Mouse (Mus musculus) left cerebral cortex, adult 18-20 months (tissue): ENCODE data around the gene Neurl2. TPM values are rescaled to one million over a fixed set of nuclear protein-coding genes. Genes with fewer than 3 reads are reported as not detected.
"Not testable (repeated sequence)": the region's sequence is repeated elsewhere in the genome, so short reads cannot be mapped to it uniquely, and the experiment has no call there.

Experiments
- DNase-seq, 2 experiments: peaks; one replicate each; pipeline ENCODE4 v3.0.0; 2021 to 2022; ENCODE audit warnings: low spot score in 2 of 2, mixed read lengths in 1 of 2
- long read RNA-seq, 2 experiments: library from polyadenylated mRNA; stranded (forward); transcript quantifications; one replicate each; pipeline ENCODE4 v2.0.0; 2021
- total RNA-seq, 2 experiments: library from RNA; stranded (reverse); gene quantifications; 2 replicates each; pipeline ENCODE4 v1.2.3; 2021

Gene Neurl2
- 1 to 10 TPM; 3.1 TPM for total RNA-seq
- long read RNA-seq, experiment 1, partial matches to known transcripts: 0 of 4 reads
- long read RNA-seq, experiment 1, other reads (novel, unspliced or antisense): 0 of 4 reads
- long read RNA-seq, experiment 2: 0 reads

DNA sequence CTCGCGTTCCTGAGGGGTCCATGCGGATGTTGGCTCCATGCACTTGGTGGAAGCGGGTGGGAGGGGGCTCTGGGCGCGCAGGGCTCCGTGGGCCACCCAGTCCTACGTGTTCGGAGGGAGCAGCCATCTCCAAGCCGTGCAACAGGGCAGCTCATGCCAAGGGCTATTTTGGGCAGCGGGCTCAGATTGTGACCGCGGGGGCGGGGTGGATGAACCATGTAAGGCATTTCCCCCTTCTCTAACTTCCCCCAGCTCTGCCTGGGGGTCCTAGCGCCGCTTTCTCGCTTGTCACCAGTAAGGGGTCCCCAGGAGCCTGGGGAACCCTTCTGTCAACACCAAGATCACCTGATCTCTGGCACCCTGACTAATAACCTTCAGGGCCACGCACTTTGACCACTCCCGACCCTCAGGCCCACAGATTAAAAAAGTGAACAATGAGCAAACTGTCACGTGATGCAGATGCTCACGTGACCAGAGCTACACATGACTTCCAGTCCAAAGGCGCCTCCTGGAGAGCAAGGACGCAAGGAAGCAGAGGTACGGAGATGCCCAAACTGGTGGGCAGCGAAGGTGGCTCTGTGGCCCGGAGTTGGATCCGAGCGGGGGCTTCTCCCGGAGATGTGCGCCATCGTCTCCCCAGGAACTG is at the start of gene Neurl2:
Gene Neurl2 (minus strand): TSS at position 143 of the 646 bp plus-strand sequence.
- peak; percentile 87 to 88 for DNase-seq

DNA sequence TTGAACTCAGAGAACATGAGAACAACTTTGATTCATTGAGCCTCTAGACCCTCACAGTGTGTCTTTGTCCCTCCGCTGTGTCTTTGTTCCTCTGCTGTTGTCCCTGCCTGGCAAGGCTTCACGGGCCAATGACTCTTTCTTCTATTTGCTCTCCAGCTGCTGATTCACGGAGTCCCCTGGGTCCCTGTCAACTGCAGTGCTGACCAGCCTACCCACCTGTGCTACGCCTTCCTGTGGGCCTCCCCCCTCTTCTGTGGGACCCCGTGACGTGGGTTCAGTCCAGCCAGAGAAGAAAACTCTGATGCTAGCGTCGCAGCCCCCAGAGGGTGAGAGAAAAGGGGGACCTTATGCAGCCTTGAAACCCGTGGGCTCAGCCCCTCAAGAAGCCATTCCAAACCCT is 49.4 kb upstream of the Neurl2 start:
- no peak for DNase-seq

DNA sequence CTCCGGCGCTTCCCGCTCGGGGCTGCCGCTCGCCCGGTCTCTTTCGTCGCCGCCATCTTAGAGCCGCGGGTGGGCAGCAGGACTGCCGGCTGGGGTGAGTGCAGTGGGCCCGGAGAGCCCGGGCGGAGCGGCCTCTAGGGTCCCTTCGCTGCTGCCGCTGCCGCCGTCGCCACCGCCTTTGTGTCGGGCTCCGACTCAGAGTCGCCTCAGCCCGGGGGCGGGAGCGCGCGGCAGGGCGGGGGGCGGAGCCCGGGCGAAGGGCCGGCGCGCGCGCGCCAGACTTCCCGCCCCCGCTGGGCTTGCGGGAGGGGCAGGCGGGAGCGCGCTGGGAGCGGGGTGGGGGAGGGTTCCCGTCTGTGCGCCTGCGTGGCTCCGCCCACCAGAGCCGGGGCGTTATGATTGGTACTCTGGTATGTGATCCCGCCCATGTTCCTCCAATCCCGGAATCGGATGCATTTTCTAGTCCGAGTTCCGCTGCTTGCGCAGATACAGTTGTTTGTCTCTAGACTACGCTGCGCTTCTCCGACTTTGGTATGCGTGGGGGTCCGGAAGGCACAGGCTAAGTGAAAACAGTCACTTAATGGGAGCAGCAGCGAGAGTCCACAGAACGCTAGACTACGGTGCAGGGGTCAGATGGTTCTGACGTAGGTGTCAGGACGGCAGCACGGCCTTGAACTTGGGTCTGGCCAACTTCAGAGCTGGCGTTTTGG is 46.5 kb upstream of the Neurl2 start:
- DNase-seq: peak; percentile 92 to 94

DNA sequence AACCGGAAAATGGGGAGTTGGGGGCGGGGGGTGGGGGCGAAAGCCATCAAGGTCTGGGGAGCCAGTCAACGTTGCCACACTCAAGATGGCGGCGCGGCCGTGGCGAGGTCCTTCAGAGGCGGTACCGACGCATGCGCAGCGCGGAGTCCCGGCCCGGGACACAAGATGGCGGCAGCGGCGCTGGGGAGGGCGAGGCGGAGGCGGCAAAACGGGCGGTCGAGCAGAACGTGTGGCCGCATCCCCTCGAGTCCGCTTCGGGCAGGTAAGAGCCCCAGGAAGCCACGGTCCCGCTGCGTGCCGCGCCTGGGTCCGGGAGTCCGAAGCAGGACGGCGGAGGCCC is 45.9 kb upstream of the Neurl2 start, which contains the start of gene Pcif1:
Gene Pcif1 (plus strand): TSS at position 77 of the 340 bp plus-strand sequence.
- peak; percentile 88 to 92 for DNase-seq

DNA sequence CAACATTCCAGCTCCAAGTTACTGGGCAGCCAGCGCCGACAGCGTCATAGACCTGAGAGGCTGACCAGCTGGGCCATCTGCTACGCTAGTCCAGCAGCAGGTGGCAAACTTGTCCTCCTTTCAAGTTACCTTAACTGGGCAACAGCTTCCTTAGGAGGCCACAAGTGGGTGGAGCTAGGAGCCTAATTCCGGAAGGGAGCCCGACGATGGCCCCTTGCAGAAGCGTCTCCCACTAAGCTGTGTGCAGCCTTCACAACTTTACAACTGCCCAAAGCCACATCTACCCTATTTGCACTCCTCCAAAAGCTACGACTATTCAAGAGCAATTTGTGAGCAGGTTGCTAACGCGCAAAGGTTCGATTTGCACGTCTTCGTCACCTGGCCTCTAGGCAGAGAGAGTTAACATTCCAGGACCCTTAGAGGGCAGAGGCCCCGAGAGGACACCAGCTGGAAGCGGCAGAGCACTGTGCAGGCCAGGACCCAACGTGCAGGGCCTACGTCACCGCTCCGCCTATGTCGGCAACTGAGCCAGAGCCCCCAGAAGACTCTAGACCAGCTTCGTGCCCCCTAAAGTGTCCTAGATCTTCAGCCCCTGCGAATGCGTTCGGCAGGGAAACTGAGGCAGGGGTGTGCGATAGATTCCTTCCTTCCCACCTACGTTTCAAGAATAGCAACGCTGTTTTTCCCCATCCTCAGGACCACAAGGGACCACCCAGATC is 45.4 kb upstream of the Neurl2 start:
- peak in 1 of 2 experiments; percentile 34 for DNase-seq

DNA sequence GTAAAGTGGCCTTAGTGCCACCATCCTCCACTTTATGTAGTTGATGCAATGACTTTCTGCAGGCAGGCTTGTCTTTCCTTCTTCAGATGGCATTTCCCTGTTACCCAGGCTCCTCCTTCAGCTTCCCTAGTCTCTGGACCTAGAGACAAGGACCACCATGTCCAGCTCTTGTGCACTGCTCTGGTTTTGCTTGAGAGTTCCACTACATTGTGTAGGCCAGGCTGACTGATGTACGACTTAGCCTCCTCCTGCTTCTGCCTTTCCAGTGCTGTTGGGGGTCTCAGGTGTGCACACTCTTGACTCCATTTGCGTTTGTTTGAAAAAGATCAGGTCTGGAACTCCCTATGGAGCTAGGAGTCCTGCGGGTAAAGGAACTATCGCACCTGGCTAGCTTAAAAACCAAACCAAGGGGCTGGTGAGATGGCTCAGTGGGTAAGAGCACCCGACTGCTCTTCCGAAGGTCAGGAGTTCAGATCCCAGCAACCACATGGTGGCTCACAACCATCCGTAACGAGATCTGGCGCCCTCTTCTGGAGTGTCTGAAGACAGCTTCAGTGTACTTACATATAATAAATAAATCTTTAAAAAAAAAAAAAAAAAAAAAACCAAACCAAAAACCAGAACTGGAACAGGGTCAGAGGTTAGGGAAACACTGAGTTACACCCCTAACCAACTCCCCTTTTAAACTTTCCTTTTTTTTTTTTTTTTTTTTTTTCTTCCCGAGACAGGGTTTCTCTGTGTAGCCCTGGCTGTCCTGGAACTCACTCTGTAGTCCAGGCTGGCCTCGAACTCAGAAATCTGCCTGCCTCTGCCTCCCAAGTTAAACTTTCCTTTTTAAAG is 44.3 kb upstream of the Neurl2 start:
- not testable (repeated sequence) for DNase-seq

DNA sequence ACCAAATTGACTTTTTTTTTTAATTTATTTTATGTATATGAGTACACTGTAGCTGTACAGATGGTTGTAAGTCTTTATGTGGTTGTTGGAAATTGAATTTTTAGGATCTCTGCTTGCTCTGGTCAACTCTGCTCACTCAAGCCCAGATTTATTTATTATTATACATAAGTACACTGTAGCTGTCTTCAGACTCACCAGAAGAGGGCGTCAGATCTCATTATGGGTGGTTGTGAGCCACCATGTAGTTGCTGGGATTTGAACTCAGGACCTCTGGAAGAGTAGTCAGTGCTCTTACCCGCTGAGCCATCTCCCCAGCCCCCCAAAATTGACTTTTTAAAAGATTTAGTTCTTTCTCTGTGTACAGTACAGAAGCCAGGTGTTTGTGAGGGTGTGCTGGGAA is 42.4 kb upstream of the Neurl2 start:
- DNase-seq: not testable (repeated sequence)

DNA sequence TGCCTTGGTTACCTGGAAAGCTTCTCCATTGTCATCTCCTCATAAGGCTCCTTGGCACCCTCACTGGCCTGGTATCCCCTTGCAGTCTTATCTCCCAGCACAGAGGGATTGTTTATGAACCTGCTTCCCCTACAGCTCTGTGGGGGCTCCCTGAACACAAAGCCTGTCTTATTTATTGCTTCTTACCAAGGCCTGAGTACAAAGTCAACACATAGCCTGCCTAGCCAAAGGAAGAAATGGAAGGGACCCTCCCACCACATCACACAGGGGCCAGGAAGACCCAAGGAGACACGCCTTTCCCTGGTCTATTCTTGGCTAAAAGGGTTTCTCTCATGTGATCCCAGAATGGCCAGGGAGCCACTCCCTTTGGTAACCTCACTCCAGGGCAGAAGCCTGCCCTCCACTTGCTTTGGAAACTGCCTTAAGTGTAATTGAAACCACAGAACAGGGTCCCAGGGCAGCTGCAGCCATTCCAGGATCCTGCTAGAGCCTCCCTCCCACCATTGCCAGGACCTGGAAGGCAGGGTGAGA is 41.0 kb upstream of the Neurl2 start:
- DNase-seq: no peak

DNA sequence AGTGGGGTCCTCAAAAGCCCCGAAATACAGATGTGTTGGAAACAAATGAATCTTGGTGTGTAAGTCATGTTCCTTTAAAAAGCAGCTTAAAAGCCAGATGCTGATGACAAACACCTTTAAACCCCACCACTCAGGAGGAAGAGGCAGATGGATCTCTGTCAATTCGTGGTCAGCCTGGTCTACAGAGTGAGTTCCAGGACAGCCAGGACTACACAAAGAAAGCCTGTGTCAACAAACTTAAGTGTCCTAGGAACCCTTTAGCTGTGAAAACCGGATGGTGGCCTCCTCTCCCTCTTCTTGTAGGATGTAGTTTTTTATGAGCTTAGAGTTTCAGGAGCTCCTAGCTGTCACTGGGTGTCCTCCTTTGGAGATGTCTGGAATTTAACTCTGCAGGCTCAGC is 40.4 kb upstream of the Neurl2 start:
- DNase-seq: no peak

DNA sequence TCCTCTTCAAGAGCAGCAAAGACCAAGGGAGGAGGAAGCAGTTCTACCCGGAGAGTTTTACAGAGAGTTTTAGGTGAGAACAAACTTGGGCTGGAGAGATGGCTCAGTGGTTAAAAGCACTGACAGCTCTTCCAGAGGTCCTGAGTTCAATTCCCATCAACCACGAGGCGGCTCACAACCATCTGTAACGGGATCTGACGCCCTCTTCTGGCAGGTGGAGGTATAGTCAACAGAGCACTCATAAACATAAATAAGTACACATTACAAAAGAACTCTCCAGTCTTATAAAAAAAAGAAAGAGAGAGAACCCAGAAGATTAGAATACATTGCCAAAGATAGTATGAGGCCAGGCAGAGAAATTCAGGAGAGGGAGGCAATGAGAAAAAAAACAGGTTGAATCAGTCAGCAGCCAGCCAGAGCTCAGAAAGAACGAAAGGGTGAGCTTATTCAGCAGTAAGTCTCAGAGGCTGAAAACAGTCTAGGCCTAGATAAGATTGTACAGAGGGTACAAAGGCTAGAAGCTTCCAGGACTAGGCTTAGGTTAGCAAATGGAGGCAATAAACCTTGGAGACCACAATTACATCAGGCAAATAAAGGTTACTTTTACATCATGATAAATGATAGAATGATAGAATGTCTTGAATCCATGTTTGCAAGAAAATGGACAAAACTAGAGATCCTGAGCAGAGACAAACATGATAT is 38.5 kb upstream of the Neurl2 start:
- no peak for DNase-seq

DNA sequence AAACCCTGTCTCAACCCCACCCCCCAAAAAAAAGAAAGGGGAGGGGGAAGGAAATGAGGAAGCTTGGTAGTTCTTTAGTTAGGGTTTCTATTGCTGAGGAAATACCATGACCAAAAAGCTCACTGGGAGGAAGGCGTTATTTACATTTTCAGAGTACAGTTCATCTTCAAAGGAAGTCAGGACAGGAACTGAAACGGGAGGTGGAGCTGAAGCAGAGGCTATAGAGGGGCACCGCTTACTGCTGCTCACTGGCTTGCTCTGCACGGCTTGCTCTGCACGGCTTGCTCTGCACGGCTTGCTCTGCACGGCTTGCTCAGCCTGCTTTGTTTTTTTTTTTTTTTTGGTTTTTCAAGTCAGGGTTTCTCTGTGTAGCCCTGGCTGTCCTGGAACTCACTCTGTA is 35.2 kb upstream of the Neurl2 start:
- no peak for DNase-seq

DNA sequence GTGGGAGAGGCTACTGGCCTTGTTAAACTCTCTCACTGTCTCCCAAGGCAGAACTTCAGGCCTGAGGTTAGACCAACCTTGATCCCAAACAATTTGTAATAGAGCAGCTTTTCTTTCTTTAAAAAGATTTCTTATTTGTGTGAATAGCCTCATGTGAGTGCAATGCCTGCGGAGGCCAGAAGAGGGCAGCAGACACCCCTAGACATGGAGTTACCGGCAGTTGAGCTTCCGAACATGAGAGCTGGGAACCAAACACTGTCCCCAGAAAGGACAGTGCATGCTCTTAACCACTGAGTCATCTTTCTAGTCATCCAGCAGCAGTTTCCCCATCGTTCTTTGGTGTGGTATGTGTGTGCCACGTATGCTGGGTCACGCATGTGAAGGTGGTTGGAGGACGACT is 34.3 kb upstream of the Neurl2 start:
- DNase-seq: no peak

DNA sequence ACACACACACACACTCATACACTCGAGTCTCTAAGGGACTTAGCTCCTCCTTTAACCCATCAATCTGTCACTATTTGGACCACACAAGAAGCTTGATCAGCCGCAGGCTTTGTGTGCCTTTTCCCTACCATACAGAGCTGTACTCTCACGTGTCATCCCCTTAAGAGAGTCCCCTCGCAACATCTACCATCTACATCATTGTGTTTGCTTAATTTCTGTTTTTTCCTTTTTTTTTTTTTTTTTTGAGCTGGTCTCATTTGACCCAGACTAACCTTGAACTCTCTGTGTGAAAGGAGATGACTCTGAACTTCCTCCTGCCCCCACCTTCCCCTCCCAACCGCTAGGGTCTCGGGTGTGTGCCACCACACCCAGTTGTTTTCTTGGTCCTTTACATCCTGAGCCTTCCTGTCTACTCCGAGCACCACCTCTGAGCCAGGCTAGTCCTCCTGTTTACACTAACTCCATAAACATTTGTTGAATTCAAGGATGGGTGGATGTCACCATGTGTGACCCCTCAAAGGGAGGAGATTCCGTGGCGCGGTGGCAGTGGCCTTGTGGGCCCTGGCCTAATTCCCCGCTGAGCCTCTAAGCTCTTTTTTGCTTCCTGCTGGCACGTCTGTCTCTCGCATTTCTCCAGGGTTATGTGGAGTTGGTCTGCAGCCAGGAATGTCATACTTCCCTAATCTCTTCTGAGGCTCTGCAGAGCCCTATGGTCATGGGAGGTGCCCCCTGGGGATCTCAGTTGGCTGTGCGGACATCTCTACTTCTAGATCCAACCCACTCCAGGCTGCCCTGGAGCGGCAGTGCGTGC is 33.7 kb upstream of the Neurl2 start:
- no peak for DNase-seq

DNA sequence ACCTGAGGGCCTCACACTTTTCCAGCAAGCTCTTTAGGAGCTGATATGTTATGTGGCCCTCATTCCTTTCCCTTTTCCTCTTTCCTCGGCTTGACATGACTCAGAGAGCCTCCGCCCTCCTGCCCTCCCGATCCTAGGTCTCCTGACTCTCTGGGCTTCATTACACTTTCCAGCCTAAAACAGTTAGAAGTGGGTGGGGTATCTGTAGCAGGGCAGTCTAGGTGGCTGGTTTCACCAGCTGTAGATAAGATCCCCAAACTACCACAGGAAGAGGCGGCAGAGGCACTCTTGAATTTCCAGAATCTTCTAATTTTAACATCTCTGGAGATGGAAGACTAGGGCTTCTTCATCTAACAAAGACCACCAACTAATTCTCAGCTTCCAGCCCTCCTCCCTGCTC is 31.3 kb upstream of the Neurl2 start:
- DNase-seq: no peak

DNA sequence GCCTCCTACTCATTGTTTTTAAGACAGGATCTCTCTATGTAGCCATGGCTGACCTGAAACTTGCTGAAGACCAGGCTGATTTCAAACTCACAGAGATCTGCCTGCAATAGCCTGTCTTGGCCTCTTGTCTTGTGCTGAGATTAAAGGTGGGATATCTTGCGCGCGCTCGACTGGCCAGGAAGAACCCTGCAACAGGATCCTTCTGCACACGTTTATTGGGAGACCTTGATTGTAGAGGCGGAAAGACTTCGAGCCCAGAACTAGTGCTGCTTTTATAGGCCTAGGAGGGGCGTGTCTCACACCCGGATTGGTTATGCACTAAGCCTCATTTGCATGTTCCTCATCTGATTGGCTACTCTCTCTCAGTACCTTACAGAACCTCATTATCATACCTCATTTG is 30.2 kb upstream of the Neurl2 start:
- DNase-seq: not testable (repeated sequence)

DNA sequence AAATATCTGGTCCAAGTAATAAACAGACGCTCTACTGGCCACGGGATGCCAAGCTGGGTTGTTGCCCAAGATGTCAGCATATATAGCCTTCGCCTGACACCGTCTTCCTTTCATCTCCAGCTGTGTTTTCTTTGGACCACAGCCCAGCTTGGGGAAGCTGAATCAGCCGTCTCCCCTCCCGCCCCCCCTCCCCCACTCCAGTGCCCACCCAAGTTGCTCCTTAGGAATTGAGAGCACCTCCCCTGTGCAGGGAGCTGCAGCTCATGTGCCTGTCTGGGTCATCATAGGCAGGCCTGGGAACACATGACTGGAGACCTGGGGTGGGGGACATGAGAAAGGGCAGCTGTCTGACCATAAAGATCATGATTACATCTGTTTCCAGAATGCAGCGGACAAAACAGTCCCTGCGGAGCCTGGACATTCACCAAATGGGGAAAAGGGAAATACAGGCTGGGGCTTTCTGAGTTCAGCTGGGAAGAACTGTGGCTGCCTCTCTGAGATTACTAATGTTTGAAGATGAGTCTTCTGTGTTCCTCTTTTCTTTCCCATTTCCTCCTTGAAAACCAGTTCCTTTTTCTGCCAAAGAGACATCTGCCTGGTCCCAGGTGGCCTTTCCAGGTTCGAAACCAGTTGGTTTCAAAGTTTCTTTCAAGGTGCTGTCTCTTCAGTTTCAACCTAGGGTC is 29.1 kb upstream of the Neurl2 start:
- DNase-seq: no peak

DNA sequence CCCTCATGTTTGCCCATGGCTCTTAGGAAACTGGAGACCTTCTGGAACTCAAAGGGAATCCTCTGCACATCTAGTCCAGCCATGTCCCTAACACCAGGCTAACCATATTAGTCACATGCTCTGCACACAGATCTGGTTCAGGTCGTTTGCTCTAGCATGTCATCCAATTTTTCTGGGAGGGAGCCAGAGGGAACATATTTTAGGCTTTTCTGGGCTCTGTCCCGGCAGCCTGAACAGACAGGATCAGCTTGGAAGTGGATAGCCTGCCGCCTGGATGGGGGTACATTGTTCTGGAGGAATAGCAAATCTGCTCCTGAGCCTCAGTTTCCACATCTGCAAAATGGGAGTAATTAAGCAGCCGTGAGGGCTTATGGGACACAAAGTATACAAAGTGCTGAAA is 27.8 kb upstream of the Neurl2 start:
- DNase-seq: no peak

DNA sequence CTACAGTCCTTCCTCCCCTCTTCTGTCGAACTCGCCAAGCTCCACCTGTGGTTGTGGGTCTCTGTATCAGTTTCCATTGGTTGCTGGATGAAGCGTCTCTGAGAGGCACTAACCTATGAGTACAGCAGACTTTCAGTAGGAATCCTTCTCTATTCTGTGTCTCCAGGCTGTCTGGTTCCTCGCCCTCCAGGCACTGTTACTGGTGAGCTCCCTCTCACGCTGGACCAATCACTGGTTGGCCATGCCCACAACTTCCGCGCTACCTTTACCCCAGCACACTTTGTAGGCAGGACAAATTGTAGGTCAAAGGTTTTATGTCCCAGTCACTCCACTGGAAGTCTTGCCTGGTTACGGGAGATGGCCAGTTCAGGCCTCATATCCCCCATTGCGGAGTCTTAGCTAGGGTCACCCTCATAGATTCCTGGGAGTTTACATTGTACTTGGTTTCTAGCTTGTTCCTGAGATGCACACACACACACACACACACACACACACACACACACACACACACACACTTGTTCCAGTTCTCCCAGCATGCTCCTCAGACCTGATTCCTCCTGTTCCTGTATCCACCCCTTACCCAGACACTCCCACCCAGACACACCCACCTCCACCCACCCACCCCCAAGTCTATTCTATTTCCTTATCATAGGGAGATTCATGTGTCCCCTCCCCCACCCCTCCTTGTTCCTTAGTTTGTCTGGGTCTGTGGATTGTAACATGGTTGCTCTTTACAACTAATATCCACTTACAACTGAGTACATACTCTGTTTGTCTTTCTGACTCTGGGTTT is 26.6 kb upstream of the Neurl2 start:
- DNase-seq: no peak
